Mouse (Mus musculus): ENCODE results near the gene Sertad1. TPM values are rescaled to one million over a fixed set of nuclear protein-coding genes. Genes with fewer than 3 reads are reported as not detected.
"Not testable (repeated sequence)": the region's sequence is repeated elsewhere in the genome, so short reads cannot be mapped to it uniquely, and the experiment has no call there.

Gene Sertad1
- polyA plus RNA-seq, 1 experiment, result 21.9 TPM

DNA sequence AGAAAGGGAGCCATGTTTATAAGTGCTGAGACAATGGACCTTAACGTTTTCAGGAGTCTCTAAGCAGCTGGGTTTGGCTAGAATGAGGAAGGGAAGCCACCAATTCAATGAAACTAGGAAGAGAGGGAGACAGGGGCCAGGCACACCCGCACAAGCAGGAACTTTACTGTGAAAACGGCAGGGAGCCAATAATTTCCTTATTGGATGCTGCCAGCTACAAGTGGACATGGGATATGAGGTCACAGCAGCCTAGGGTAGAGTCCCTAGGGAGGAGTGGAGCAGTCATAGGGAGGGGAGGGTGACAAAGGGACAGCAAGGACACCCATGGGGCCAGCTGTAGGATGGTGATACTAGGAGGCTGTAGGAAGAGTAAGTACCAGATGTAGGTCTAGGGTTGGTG is 6.3 kb downstream of the Sertad1 start:
- Histone ChIP-seq H3K27ac (ENCODE audit: insufficient read depth, low read length) (no peak overlapping the region), H3K4me3 (ENCODE audit: extremely low read depth, insufficient read depth, insufficient read length) (no peak overlapping the region), H3K4me1 (ENCODE audit: control insufficient read depth, insufficient read depth, insufficient read length) (peaks cover 7% of the 10 kb centered on the region), H3K27me3 (ENCODE audit: control insufficient read depth, insufficient read depth, low read length) (no peaks in the 10 kb centered on the region), H3K36me3 (ENCODE audit: control insufficient read depth, insufficient read depth, low read length) (peaks cover 7% of the 10 kb centered on the region)
- 49% methylated on average over 3 of the region's 3 CpGs for WGBS
- no peak for DNase-seq (ENCODE audit: low read depth in 1 of 2, low spot score in 2 of 2)
- TF ChIP-seq CTCF (IDR thresholded peaks at IDR 0.05; ENCODE audit: extremely low read depth, insufficient read depth, insufficient read length, insufficient replicate concordance) (no peak), POLR2A (IDR thresholded peaks at IDR 0.05; ENCODE audit: low read depth, low read length) (no peak)

DNA sequence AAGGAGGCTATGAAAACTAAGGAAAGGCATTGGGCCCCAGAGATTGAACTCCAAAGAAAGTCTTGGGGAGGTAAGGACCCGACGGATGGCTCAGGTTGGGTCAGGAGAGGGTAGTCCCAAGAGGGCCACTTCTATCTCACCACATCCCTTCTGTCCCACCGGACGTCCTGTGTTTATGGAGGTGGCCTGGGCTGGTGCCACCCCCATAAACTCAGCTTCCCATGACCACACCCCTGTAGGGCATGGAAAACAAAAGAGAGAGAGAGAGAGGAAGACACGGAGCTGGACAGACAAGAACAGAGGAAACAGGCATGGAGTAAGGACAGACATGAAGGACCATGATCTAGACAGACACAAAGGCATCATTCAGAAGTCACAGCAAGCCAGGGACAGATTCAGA is 6.7 kb downstream of the Sertad1 start:
- H3K27ac ChIP-seq (ENCODE audit: insufficient read depth, low read length), result no peak overlapping the region
- no peak for TF ChIP-seq POLR2A (IDR thresholded peaks at IDR 0.05; ENCODE audit: low read depth, low read length)
- TF ChIP-seq CTCF (IDR thresholded peaks at IDR 0.05; ENCODE audit: extremely low read depth, insufficient read depth, insufficient read length, insufficient replicate concordance), result no peak
- WGBS, result 68% methylated on average over 5 of the region's 5 CpGs
- no peak for DNase-seq (ENCODE audit: low read depth in 1 of 2, low spot score in 2 of 2)
- H3K4me1 ChIP-seq (ENCODE audit: control insufficient read depth, insufficient read depth, insufficient read length), result peaks cover 4% of the 10 kb centered on the region
- no peaks in the 10 kb centered on the region for H3K27me3 ChIP-seq (ENCODE audit: control insufficient read depth, insufficient read depth, low read length)
- peaks cover 7% of the 10 kb centered on the region for H3K36me3 ChIP-seq (ENCODE audit: control insufficient read depth, insufficient read depth, low read length)
- H3K4me3 ChIP-seq (ENCODE audit: extremely low read depth, insufficient read depth, insufficient read length), result no peak overlapping the region

DNA sequence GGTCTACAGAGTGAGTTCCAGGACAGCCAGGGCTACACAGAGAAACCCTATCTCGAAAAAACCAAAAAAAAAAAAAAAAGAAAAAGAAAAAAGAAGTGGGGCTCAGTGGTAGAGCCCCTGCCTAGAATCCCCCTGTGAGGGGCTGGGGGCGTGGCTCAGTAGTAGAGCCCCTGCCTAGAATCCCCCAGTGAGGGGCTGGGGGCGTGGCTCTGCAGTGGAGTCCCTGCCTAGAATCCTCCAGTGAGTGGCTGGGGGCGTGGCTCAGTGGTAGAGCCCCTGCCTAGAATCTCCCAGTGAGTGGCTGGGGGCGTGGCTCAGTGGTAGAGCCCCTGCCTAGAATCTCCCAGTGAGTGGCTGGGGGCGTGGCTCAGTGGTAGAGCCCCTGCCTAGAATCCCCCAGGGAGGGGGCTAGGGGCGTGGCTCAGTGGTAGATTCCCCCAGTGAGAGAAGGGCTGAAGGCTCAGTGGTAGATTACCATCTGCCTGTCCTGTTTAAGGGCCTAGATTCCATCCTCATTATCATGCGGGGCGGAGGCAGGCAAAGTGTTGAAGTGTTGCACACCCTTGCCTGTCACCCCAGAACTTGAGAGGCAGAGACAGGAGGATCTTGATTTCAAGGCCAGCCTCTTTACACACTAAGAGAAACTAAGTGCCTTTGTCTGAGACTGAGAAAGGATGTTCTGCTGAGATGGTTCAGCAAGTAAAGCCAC is 8.1 kb downstream of the Sertad1 start:
- H3K27ac ChIP-seq (ENCODE audit: insufficient read depth, low read length); H3K36me3 ChIP-seq (ENCODE audit: control insufficient read depth, insufficient read depth, low read length); H3K27me3 ChIP-seq (ENCODE audit: control insufficient read depth, insufficient read depth, low read length); H3K4me3 ChIP-seq (ENCODE audit: extremely low read depth, insufficient read depth, insufficient read length); H3K4me1 ChIP-seq (ENCODE audit: control insufficient read depth, insufficient read depth, insufficient read length); DNase-seq (ENCODE audit: low read depth in 1 of 2, low spot score in 2 of 2): not testable (repeated sequence)
- WGBS, result 89% methylated on average over 8 of the region's 9 CpGs

DNA sequence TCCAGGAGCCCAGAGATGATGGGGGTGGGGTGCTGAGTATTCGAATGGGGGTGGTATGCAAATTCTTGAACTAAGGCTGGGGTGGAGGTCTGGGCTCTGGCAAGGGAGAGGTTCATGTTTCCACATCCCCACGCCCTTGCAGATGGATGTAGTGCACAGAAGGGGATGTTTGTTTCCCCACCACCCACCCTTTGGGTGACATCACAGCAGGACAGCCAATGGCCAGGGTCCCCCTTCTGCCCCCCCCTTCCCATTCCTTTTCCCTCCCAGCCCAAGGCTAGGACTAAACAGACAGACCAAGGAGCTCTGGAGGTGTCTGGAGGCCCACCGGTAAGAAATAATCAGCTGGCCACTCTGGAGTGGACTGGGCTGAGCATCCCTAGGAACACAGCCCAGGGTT is 12.3 kb downstream of the Sertad1 start, which contains the start of gene Prx:
Gene Prx, plus strand, starts transcription at position 289 of the 400 bp plus-strand sequence.
- Histone ChIP-seq H3K27me3 (ENCODE audit: control insufficient read depth, insufficient read depth, low read length) (no peaks in the 10 kb centered on the region), H3K4me3 (ENCODE audit: extremely low read depth, insufficient read depth, insufficient read length) (no peak within 1 kb of the TSS), H3K36me3 (ENCODE audit: control insufficient read depth, insufficient read depth, low read length) (no peaks in the 10 kb centered on the region), H3K27ac (ENCODE audit: insufficient read depth, low read length) (no peak within 1 kb of the TSS), H3K4me1 (ENCODE audit: control insufficient read depth, insufficient read depth, insufficient read length) (no peaks in the 10 kb centered on the region)
- 82% methylated on average over 3 of the region's 3 CpGs for WGBS
- TF ChIP-seq POLR2A (IDR thresholded peaks at IDR 0.05; ENCODE audit: low read depth, low read length) (no peak), CTCF (IDR thresholded peaks at IDR 0.05; ENCODE audit: extremely low read depth, insufficient read depth, insufficient read length, insufficient replicate concordance) (no peak)
- no peak for DNase-seq (ENCODE audit: low read depth in 1 of 2, low spot score in 2 of 2)

DNA sequence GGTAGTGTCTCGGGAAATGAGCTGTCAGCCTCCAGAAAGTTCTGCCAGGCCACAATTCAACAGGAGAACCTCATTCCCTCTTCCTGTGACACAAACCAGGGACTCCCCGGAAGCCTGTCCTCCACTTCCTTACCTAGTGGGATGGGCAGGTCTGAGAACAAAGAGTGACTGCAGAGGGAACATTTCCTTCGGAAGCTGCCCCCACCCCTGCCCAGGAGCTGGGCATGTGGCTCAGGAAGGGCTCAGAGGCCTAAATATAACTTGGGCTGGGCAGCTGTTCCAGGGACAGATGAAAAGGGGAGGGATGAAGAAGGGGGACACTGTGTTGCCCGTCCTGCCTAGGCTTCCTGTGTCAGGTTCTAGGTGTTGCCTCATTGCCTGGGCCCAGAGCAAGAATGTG is 14.9 kb downstream of the Sertad1 start:
- WGBS, result 80% methylated on average over 4 of the region's 4 CpGs
- no peak overlapping the region for H3K4me3 ChIP-seq (ENCODE audit: extremely low read depth, insufficient read depth, insufficient read length)
- H3K36me3 ChIP-seq (ENCODE audit: control insufficient read depth, insufficient read depth, low read length), result no peaks in the 10 kb centered on the region
- H3K27ac ChIP-seq (ENCODE audit: insufficient read depth, low read length), result no peak overlapping the region
- no peak for DNase-seq (ENCODE audit: low read depth in 1 of 2, low spot score in 2 of 2)
- H3K27me3 ChIP-seq (ENCODE audit: control insufficient read depth, insufficient read depth, low read length), result no peaks in the 10 kb centered on the region
- no peaks in the 10 kb centered on the region for H3K4me1 ChIP-seq (ENCODE audit: control insufficient read depth, insufficient read depth, insufficient read length)
- TF ChIP-seq CTCF (IDR thresholded peaks at IDR 0.05; ENCODE audit: extremely low read depth, insufficient read depth, insufficient read length, insufficient replicate concordance) (no peak), POLR2A (IDR thresholded peaks at IDR 0.05; ENCODE audit: low read depth, low read length) (no peak)

DNA sequence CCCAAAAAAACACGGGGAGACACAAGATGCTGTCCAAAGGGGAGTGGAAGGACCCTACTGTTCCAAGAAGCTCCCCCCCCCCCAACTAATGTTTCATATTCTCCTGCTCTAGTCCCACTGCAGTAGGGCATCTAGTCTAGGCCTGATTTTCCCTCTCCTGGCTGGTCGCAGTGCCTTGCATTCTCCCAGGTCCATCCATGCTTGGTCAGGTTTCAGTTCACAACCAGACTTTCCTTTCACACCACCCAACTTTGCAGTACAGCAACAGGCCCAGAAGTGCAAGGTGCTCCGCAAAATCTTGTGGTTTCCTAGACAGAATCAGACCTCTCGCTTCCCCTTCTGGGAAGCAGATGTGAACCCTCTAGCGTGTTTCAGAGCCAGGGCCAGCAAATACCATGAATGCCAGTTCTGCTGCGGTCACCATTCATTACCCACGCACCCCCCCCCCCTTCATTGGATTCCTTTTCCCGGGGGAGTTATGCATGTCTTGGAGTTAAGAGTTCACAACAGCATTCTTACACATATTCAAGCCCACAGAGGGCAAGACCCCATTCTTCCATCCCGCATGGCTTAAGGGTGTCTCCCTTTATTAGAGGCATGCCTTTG is 20.2 kb downstream of the Sertad1 start:
- TF ChIP-seq POLR2A (IDR thresholded peaks at IDR 0.05; ENCODE audit: low read depth, low read length), result no peak
- TF ChIP-seq CTCF (IDR thresholded peaks at IDR 0.05; ENCODE audit: extremely low read depth, insufficient read depth, insufficient read length, insufficient replicate concordance), result no peak
- DNase-seq (ENCODE audit: low read depth in 1 of 2, low spot score in 2 of 2), result peak in 1 of 2 experiments; percentile 25
- Histone ChIP-seq H3K4me1 (ENCODE audit: control insufficient read depth, insufficient read depth, insufficient read length) (peaks cover 7% of the 10 kb centered on the region; the same call in 1 of the 2 replicates), H3K36me3 (ENCODE audit: control insufficient read depth, insufficient read depth, low read length) (no peaks in the 10 kb centered on the region), H3K27ac (ENCODE audit: insufficient read depth, low read length) (no peak overlapping the region), H3K4me3 (ENCODE audit: extremely low read depth, insufficient read depth, insufficient read length) (no peak overlapping the region), H3K27me3 (ENCODE audit: control insufficient read depth, insufficient read depth, low read length) (no peaks in the 10 kb centered on the region)
- WGBS, result 16% methylated on average over 9 of the region's 9 CpGs

All from spleen, adult 2 months (tissue).